Mouse (Mus musculus): ENCODE results near the gene Hoxb8. TPM values are rescaled to one million over a fixed set of nuclear protein-coding genes. Genes with fewer than 3 reads are reported as not detected.
A peak's percentile ranks its signal among the peaks of the same experiment; 100 is the strongest.

Hoxb8 gene
- total RNA-seq (2015) (not detected in 2 replicates), total RNA-seq (2017) (not detected in 2 replicates)

DNA sequence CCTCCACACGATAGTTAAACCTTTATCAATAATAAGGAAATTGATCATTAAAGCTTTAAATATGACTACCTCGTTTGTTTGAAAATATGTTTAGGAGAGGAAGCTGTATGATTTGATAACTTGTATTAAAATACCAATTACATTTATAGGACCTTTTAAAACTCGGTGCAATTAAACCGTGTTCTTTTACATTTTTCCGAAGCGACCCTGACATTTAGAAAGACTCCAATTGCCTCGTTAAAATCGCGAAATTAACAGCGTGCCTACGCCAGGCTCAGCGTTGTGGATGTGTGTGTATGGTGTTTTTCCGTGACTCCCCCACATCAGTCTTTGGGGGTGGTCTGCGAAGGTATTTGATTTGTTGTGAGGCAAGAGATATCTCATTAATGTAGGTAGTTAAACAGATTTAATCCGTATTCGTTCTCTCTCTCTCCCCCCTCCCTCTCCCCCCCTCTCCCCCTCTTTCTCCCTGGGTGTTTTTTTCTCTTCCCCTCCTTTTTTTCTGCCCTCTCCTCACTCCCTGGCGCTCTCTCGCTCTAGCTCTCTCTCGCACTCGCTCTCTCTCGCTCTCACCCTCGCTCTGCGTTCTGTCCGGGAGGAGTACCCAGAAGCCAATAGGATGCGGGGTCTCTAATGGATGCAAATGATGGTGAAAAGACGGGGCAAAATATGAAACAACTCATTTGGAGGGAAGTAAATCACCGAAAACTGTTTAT lies at the start of gene Hoxb8:
Hoxb8 (plus strand) TSS at position 51 of the 716 bp plus-strand sequence.
- ATAC-seq (ENCODE audit: poor library complexity, severe bottlenecking): no peak

DNA sequence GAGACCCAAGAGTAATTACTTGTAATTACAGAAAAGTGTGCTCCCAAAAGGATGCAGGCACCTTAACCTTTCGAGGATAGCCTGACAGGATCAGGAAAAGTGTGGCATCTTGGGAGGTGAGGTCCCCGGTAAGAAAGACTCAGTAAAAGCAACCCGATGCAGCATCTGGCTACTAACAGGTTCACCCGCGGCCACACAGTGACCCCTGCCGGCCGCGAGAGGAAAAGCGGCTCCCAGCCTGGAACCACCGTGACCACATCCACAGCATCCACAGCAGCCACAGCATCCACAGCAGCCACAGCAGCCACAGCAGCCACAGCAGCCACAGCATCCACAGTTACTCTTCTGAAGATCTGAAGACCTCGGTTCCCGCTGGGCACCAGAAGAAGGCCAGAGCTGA lies 46.8 kb upstream of the Hoxb8 start:
- peak; percentile 80 for ATAC-seq (ENCODE audit: poor library complexity, severe bottlenecking)

DNA sequence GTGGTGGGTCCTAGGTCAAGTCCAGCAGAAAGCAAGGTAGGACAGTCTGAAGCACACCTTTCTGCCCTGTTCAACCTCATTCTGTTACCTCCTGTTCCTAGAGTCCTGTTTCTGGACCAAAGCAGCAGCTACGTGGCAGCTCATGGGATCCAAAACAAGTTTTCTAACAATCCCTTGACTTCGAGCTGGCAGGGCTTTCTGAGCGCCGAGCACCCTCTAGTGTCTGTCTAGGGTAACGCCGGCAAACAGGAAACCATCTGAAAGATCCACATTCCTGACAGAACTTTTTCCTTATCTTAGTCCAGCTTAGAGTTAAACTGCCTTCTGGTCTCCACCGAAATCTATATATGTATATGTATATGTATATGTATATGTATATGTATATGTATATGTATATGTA lies 41.5 kb upstream of the Hoxb8 start:
- ATAC-seq (ENCODE audit: poor library complexity, severe bottlenecking): no peak

DNA sequence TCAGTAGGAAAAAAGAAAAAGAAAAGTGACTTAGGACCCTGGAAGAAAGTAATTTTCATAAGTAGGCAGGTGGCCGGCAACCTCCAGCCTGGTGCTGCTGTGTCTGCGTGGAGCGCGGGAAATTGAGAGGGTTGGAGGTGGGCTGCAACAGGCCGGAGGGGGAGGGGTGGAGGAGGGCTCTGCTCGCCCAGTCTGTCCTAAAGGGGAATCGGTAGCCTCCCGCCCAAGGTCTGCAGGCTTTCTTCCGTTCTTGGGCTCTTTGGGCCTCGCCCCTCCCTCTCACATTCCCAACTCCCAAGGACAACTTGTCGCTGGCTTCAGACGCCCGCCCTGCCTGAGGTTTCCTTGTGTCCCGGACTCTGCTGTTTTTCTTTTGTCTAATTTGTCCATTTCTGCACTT lies 30.8 kb upstream of the Hoxb8 start:
- ATAC-seq (ENCODE audit: poor library complexity, severe bottlenecking): no peak

DNA sequence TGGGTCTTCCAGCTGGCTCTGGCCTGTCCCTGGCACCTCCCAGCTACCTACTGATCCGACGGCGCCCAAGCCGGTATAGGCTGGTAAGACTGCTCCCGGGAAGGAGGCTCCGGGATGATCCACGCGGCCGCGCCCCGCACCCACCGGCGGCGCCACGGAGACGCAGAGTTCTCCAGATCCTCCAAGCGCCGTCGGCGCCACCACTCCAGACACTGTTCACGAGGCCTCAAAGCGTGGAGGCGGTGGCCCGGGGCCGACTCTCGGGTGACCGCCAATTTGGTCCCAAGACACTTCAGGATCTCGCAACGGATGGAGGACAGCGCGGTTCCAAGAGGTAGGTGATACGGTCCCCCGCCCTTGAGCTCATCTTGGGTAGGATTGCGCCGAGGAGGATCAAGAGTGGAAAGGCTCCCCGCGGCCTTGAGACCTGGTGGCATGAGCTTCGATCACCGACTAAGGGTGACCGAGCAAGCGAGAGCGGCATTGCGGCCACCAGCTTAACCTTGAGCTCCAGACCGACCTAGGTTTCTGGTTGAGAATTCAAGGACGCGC lies 30.1 kb upstream of the Hoxb8 start:
- no peak for ATAC-seq (ENCODE audit: poor library complexity, severe bottlenecking)

DNA sequence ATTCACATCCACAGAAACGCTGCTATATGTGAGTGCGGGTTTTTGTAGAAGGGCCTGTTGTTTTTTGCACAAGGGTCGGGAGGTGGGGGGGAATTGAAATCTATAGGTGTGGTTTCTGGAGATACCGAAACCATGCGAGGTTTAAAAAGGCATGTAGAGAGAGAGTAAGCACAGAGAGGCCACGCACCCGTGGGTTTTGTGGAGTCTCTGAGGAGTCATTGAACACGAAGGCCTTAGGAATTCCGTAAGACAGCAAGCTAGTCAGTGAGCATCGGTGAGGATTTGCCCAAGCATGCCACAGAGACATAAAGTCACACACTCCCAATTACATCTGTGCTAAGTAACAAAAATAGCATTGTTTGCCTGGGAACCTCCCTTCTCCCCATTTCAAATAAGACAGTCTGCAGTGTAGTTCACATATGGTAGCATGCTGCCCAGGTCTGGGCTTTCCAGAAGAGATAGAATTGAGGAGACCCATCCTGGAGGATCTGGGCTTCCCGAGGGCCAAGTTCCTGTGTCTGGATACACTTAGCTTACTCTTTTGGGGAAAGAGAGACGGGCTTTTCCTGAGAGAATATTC lies 29.1 kb upstream of the Hoxb8 start:
- no peak for ATAC-seq (ENCODE audit: poor library complexity, severe bottlenecking)

DNA sequence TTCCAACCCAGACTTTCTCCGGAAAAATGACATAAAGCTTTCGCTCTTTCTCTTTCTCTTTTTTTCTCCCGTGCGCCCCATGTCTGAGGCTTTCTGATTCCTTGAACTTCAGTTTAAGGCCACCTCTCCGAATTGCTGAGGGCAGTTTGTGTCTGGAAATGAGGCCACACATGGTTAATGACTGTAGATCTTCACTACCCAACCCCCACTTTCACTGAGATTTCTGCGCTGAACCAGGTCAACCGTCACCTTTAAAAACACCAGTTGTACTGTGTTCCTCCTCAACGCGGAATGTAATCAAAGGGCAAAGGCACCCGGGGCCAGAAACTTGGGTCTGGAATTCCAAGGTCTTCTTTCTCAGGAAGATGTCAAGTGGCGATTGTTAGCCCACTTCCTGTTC lies 27.5 kb upstream of the Hoxb8 start:
- no peak for ATAC-seq (ENCODE audit: poor library complexity, severe bottlenecking)

DNA sequence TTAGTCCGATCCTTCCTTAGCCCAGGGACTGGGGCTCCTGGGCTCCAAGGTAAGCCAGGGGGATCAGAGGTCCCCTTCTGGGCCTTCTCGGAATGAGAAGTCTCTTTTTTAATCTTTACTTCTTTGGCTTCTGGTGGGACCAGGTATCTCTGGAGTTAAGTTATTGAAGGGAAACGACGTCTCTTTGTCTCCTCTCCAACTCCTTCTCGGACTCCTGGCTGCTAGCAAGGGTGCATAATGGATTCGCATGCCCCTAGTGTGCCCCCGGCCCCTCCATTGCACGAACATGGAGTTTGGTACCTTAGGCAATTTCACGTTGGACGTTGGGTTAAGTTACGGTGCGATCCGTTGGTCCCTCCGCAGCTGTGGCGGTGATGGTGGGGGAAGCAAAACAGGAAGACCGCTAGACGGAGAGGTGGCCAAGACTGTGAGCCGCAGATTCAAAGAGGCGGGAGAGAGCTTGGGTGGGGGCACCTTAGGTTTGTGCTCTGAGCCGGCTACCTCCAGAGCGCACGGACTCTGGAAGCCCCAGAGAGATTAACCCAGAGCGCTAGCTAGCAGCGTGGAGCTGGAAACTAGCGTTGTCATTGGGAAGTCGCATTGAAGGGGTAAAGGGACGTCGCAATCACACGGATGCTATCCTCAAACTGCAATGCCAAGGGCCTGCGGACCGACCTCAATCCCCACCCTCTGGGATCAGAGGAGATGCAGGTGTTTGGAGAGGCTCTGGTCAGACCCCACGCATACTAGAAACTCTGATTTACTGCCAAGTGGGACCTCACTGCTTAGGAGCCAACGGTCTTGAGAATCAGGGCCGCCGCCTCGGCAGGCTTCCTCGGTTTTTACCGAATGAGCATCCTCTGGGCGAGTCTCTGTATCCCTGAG lies 26.4 kb upstream of the Hoxb8 start:
- ATAC-seq (ENCODE audit: poor library complexity, severe bottlenecking): no peak

DNA sequence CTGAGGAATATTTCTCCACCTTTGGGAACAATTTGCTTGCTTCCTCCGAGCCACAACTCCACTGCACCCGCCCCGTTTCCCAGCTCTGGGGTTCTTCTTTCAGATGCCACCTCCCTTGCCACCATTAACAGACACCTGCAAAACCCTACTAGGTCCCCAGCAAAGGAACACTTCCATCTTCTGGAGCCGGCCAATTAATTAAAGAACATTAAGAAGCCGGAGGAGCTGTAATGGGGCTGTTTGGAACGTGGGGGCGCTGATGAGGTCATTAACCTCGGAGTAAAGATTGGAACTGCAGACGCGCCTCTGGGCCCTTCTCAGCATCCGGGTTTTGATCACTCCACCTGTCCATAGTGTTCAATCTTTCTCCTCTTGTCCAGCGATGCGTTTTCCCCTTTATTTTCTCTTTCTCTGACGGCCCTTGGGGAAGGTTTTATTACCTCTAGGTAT lies 25.7 kb upstream of the Hoxb8 start:
- ATAC-seq (ENCODE audit: poor library complexity, severe bottlenecking): no peak

DNA sequence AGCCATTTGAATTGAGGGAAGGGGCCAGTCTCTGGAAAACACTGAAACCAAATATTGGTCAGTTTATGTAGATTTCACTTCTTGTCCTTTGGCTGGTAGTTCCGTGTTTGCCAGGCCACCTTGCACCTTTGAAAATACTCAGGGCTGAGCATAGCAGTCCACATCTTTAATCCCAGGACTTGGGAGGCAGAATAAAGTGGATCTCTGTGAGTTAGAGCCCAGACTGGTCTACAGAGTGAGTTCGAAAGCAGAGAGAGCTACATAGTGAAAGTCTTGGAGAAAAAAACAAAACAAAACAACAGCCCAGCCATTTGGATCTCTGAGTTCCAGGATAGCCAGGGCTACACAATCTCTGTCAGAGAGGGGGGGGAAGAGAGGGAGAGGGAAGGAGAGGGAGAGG lies 24.6 kb upstream of the Hoxb8 start:
- ATAC-seq (ENCODE audit: poor library complexity, severe bottlenecking): no peak

DNA sequence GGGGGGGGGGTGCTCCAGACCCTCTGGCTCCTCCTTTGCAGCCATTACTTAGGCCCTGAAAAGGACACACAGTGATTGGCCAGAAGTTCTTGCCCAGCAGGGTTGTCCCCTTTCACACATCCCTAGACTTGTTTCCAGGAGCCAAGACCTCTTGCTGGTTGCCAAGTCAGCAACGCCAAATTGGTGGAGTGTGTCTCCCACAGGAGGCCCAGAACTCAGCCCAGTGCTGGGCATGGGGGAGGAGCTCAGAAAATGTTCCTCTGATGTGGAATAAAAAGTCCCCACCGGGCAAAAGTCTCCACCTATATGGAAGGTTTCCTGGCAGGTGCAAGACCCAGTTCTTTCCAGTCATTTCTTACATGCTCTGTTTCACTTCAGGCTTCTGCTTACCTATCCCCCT lies 22.7 kb upstream of the Hoxb8 start:
- no peak for ATAC-seq (ENCODE audit: poor library complexity, severe bottlenecking)

DNA sequence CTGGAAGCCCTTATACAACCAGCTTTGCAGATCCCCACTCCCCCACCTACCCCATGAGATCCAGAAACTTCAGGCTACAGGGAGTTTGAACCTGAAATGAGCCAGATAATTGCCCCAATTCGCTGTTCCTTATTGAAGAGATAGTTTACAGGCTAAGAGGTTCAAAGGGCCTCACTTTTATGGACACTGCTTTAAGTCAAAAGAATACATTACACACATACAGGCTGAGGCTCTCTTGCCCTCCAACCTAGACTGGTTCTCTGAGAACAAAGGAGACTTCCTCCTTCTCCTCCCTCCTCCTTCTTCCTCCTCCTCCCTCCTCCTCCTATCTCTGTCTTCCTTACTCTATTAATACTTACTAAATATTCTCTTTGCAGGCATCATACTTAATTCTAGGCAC lies 22.2 kb upstream of the Hoxb8 start:
- ATAC-seq (ENCODE audit: poor library complexity, severe bottlenecking): no peak

DNA sequence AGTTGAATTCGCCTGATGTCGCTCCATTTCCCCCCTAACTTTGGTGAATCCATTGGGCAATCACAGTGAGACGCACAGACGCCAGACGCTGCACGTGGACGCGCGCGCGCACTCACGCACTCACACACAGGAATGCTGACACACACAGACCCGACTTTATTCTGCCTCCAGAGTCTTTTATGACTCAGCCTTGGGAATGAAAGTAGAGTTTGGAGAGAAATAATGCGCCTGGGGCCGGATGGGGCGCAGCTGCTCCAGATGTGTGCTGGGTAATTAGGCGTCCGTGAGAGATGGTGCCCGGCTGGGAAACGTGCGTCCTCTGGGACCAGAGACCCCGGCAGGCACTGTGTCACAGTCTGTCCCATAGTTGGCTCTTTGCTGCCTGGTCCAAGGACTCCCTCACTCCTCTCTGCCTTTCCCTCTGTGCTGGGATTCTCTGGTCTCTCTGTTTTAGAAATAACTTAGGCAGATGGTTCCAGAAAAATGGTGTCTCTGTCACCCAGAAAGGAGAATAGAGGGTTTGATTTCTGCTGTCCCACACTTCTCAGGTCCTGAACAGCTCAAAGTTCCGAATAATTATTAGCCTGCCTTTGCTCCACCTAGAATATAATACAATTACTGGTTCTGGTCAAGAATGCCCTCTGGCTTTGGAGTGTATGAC lies 21.3 kb upstream of the Hoxb8 start:
- ATAC-seq (ENCODE audit: poor library complexity, severe bottlenecking): no peak

DNA sequence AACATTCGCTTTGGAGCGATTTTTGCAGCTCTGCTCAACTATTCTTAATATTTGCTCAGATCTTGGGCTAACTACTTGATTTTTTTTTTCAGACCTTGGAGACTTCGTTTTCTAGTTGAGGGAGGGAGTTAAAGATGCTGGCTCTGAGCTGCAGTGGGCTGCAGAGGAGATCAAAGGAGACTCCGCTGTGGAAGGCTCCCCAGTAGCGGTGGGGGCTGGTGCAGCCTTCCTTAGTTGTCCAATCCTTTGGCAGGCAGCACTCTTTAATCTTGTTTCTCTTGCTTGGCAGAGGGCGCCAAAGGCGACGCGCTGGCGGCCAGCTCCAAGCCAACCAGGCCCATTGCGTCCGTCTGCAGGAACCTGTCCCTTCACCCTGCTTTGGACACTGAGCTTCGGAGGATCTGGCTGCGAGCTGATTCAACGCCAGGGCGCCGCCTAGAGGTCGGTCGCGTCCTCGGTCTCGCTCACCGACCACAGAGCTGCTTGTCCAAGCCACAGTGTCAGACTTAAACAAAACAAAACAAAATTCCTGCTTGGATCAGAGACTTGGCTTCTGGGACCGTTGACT lies 20.3 kb upstream of the Hoxb8 start:
- ATAC-seq (ENCODE audit: poor library complexity, severe bottlenecking): peak; percentile 54

DNA sequence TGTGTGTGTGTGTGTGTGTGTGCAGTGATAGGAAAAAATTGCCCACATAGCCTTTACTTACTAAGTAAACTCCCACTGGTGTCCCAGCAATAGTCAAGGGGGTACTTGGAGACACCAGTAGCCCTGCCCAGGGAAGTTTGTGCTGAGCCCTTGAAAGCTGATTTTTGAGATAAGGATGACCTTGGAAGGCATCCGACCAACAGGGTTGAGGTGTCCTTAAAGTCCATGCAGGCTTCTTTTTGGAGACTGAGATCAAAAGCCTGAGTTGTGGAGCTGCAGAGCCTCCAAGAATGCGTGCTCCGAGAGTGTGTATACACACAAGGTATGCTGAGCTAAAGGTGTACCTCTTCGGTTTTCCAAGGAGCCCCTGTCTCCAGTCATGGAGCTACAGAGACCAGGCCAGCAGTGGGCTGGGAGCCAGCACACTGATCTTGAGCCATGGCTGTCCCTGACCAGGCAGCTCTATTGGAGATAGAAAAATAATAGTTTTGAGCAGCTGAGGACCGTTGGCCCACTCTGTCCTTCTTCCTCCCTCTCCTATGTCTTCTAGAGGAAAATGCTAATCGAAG lies 19.4 kb upstream of the Hoxb8 start:
- no peak for ATAC-seq (ENCODE audit: poor library complexity, severe bottlenecking)

DNA sequence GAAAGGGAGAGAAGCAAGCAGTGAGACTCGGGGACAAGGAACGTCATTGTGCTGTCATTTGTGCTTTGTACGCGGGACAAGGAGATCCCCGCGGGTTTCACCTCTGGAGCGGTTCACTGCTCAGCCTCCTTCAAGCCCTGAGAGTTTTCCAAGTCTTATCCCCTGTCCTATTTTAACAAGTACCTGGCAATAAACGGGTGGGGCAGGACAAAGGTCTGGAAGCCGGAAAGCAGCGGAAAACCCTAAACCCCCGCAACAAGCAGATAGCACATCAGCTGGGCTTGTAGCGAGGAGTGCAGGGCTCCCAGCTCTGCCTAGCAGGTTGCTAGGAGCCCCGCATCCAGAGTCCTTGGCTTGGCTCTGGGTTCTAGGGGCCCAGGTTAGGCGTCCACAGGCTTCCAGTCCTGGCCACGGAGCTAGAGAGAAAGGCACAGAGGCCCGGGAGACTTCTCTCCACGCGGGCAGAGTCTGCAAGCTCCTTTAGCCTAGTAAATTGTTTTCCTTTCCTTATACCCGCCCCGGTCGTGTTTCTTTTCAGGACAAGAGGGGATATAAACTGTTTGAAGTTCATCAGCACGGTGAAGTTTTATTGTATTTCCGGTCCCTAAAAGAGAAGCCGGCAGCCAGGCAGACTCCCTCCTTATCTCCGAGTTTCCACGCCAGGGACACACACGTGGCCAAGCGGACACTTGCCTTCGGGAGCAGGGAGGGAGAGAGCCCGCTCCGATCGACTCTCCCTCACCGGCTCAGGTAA lies 17.9 kb upstream of the Hoxb8 start:
- ATAC-seq (ENCODE audit: poor library complexity, severe bottlenecking): no peak

DNA sequence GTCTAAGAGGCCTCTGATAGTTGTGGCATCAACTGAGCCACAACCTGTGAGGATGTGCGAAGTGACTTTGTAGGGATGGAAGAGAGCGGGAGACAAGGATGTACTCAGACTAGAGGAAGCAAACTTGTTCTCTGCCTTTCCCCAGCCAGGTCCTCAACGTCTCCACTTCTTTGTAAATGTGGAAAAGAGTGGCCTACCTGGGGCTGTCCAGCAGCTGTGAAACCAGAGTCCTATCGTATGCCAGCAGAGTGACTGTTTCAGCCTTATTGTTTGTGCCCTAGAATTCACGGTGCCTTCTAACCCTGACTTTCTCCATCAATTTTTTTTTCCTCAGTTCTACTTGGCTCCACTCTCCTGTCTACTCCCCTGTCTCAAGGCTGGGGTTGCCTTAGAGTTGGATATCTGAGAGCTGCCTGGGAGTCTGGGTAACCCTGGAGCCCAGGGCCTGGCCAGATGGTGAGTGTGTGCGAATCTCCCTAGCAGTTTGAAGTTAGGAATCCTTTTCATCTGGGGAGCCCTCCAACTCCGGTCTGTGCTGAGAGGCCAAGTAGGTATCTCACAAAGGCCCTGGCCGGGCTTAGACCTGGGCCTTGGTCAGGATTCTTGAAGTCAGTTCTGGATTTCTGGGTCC lies 17.2 kb upstream of the Hoxb8 start:
- no peak for ATAC-seq (ENCODE audit: poor library complexity, severe bottlenecking)

DNA sequence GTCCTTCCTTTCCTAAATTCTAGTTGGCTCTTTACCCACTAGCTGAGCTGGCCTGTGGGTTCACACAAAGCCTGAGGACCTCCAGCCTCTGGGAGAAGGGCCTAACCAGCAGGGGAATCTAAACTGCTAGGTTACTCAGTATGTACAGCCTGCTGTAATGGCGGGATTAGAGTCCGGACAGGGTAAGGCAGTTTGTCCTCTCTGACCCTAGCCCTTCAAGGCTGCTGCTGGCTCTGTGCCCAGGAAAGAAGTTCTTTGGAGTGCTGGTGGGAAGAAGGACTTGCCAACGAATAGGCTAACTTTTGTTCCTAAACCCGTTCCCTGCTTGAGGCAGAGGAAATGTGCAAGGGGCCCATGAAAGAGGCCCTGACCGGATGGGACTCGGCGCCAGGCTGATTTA lies 15.8 kb upstream of the Hoxb8 start:
- ATAC-seq (ENCODE audit: poor library complexity, severe bottlenecking): no peak
